Mouse (Mus musculus): ENCODE results near the gene Stil.

Stil gene

DNA sequence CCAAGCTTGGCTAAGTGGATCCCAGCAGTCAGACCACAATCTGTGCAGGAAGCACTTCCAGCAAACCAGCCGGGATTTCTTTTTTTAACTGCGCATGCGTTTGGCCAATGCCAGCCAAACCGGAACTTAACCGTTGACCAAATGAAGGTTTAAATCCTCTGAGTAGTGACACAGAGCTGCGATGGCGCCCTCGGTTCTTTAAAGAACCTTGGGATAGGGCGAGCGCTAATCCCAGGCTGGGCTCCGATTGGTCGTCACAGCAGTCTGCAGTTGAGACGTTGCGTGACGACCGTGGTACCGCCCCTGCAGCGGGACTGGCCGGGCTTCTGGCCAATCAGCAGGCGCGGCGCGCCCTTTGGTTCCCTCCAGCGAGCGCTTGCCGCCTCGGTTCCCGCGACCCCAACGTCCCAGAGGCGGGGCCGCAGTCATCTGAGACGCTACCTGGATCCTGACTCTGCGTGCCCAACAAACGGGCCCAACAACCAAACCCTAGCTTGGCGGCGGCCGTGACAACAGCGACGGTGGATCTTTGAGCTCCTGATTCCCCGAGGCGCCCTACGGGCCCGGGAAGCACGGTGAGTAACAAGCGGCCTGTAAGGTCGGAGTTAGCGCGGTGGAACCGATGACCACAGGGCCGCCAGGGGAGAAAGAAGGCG, at the start of gene Stil:
TSS of gene Stil (plus strand) at position 387 of the 656 bp plus-strand sequence.
- WGBS, result under 1% methylated on average over 52 of the region's 52 CpGs

- 82% methylated on average over 3 of the region's 3 CpGs for WGBS
Observed at GRCm38 (mm10) chr4:114953172-114953571, 46.8 kb upstream of the Stil start.

- 49% methylated on average over 2 of the region's 2 CpGs for WGBS
Observed at GRCm38 (mm10) chr4:114958231-114958630, 41.7 kb upstream of the Stil start.

GRCm38 (mm10) chr4:114958786-114959185, 41.2 kb upstream of the Stil start:
- 96% methylated on average over 4 of the region's 4 CpGs for WGBS

GRCm38 (mm10) chr4:114959533-114959932, 40.4 kb upstream of the Stil start:
- 91% methylated on average over 2 of the region's 2 CpGs for WGBS

GRCm38 (mm10) chr4:114960881-114961280, 39.1 kb upstream of the Stil start:
- WGBS, result 91% methylated on average over 2 of the region's 2 CpGs

DNA sequence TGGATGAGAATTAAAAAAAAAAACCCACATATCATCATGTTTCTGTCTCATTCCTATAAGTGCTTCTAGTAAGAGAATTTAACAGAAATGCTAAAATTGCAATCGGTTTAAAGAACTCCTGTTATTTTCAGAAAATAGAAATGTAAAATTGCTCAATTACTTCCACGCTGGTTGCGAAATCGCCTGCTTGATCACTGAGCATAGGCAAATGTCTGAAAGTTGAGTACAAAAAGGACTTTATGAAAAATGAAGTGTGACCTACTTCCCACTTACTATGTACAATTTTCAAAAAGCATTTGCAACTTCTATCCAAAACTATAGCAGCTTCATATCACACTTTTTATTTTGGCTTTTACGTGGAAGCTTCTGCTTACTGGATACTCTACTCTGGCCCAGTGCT, 29.2 kb upstream of the Stil start:
- 68% methylated on average over 5 of the region's 5 CpGs for WGBS

GRCm38 (mm10) chr4:114973229-114973740, 26.7 kb upstream of the Stil start:
- 89% methylated on average over 1 of the region's 1 CpGs for WGBS

GRCm38 (mm10) chr4:114982619-114983018, 17.3 kb upstream of the Stil start:
- WGBS, result 89% methylated on average over 1 of the region's 1 CpGs

- WGBS, result 88% methylated on average over 1 of the region's 1 CpGs
Observed at GRCm38 (mm10) chr4:114983020-114983419, 16.9 kb upstream of the Stil start.

GRCm38 (mm10) chr4:114986211-114986590, 13.8 kb upstream of the Stil start:
- 3% methylated on average over 8 of the region's 8 CpGs for WGBS

DNA sequence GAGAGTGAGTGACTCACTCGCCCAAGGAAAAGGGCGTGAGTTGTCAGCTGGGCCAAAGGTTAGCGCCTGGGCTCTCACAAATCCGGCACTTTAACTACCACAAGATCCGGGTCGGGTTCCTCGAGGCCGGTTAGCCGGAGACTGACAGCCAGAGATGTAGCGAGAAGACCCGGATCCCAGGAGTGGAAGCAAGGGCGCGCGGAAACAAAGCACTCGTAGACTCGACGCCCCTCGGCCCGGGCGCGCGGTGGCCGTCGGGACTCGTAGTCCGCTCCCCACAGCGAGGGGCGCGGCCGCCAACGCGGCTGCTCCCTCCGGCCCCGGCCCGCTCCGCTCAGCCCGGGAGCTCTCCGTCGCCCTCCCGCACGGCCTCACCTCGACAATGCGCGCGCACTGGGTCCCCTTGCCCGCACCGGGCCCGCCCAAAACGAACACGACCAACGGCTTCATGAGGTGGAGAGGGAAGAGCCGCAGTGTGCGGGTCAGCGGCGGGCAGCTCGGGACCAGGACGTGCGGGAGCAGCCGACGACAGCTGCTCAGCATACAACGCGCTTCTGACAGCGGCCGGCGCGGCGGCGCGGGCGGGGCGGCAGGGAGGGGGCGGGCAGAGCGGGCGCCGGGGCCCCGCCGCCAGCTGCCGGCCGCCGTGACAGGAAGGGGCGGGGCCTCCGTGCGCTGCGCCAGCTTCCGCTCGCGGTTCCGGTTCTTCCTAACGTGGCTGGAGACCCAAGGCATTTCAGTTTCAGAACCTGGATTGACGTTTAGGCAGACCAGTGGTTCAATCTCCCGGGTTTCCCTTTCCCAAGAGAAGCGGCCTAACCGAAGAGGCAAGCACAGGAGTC, 13.1 kb upstream of the Stil start, which contains the start of gene Cmpk1:
TSS of gene Cmpk1 (minus strand) at position 651 of the 842 bp plus-strand sequence.
- WGBS, result under 1% methylated on average over 92 of the region's 93 CpGs

DNA sequence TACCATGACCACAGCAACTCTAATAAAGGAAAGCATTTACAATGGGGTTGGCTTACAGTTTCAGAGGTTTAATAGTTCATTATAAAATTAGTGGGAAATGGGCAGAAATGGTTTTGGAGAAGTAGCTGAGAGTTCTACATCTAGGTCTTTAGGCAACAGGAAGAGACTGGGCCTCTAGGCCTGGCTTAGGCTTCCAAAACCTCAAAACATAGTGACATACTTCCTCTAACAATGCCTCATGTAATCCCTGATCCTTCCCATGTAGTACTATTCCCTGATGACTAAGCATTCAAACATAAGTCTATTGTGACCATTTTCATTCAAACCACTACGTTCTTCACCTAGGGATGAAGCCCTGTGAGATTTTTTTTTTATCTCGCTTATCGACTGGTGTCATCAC, 5.7 kb upstream of the Stil start:
- WGBS, result 95% methylated on average over 3 of the region's 3 CpGs

- 47% methylated on average over 3 of the region's 3 CpGs for WGBS
Observed at GRCm38 (mm10) chr4:114997051-114997450, 2.9 kb upstream of the Stil start.

DNA sequence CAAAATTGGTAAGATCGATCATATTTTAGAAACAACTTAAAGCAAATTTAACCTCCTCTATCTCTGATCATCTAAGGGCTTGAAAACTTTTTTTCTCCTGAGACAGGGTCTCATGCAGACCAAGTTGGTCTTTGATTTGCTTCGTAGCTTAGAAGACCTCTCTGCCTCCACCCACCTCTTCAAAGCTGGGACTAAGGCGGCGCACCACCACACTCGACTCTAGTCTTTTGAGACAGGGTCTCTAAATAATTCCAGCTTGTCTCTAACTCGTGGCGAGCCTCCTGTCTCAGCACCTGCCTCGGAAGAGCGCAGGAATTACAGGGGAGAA, 550 bp upstream of the Stil start:
- 6% methylated on average over 9 of the region's 9 CpGs for WGBS

GRCm38 (mm10) chr4:115000429-115000795, 453 bp downstream of the Stil start:
- WGBS, result 1% methylated on average over 8 of the region's 8 CpGs

DNA sequence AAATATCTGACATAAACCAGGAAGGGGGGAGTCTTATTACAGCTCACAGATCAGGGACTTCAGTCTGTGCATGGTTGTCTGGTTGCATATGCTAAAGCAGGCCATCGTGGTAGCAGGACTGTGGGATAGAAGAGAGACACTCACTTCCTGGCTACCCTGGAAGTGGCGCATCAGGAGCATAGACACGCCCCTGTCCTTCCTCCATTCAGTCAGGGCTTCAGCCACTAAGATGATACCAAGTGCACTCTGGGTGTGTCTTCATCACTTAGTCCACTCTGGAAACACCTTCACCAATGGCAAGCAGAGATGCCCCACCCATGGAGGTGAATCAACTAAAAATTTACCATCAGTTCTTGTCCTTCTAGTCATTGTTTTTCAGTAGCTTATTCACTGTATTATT, 14.3 kb downstream of the Stil start:
- WGBS, result 97% methylated on average over 3 of the region's 3 CpGs

GRCm38 (mm10) chr4:115019997-115020396, 20.0 kb downstream of the Stil start:
- 59% methylated on average over 3 of the region's 3 CpGs for WGBS

DNA sequence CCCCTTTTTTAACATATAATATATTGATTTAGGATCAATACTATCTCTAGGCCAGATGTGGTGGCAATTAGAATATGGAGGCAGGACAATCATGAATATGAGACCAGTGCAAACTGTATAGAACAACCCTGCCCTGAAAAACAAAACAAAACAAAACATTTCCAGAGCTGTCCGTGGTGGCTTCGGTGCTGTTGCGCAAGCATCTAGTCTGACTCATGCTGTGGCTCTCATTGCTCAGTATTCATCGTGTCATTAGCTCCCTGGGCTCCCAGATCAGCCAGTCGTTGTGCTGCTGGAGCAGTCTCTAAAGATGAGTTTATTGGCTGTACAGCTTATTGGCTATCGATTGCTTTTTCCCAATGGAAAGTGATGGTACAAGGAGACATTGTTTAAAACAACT, 35.1 kb downstream of the Stil start:
- 78% methylated on average over 6 of the region's 6 CpGs for WGBS

DNA sequence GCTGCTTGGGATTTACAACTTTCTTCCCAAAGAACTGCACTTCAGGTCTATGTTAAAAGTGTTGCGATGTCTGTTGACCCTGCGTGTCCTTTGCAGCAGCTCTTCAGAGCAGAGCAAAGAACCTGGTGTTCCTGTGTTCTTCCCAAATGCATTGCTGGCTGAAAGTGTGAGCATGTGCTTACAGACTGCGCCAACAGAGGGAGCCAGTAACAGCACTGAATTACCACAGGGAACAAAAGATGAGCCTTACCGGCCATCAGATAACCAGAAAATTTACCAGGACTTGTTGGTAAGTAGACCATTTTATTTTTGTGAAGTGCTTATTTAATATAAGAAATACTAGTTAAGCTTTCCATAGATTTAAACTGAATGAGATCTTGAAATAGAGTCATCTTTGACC, 38.3 kb downstream of the Stil start:
- WGBS, result 34% methylated on average over 4 of the region's 4 CpGs

DNA sequence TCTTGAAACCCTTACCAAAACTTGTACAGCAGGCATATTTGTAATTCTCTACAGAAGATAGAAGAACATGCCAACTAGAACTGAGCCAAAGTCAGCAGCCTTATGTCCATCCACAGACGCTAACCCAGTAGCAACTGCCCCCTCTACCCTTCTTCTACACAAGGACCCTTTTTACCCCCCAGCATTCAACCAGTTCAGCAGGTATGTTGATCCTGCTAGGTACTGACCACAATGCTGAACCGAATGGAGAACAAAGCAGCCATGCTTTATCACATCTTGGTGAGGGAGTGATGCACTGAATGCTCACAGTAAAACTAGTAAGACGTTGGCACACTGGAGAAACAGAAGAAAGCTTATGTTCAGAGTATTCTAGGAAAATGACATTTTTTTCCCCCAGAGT, 45.7 kb downstream of the Stil start:
- 82% methylated on average over 3 of the region's 3 CpGs for WGBS

DNA sequence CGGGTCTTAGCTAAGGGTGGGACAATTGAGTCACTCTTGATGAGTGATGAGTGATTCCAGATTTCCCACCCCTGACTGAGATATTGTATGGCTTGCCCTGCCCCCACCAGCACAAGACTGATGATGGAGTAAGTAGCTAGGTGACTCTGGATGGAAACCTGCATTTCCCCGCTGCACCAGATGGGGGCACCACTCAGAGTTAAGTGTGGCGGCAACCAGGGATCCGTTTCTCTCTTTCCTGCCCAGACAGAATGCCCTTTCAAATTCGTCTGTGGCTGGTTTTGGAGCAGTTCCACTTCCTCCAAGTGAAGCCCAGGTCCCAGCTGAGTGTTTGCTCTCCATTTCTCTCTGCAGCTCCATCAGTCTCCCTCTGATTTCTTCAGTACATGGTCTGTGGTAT, 47.8 kb downstream of the Stil start:
- WGBS, result 14% methylated on average over 5 of the region's 5 CpGs

- WGBS, result 58% methylated on average over 8 of the region's 8 CpGs
Observed at GRCm38 (mm10) chr4:115048190-115048589, 48.2 kb downstream of the Stil start.
